ENCODE assay signal across 13 mouse cellular contexts in the genomic region with DNA sequence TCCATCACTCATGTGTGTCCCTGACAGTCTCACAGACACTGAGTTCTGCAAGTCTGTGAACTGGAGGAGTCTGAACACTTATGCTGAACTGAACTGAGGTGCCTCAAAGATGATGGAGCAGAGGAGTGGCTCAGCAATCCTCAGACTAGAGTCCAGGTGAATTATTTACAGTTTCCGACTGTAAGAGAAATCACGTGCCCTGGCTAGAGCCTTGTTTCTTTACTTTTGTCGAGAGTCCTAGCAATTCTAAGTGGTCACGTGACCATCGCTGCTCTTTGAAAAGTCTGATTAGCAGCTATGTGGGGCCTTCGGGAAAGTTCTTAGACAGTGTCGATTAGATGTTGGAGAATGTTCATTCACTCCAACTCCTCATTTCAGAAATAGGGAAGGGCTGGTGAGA. TPM values are rescaled to one million over a fixed set of nuclear protein-coding genes. Genes with fewer than 3 reads are reported as not detected.
DNase-seq lines count a peak whose midpoint lies in the region; ATAC-seq and TF ChIP-seq lines count a peak whose summit lies in the region.
"Had no signal": no experiment of that assay in that cellular context is flagged by ENCODE, and none has a peak within 500 bp of the region (broad histone marks: within the 10 kb centered on the region; RNA-seq: fewer than 3 reads in every experiment).

No protein-coding gene starts in this region.

- no peaks in the 10 kb centered on the region; the same call in 1 of the 2 replicates for H3K27me3 ChIP-seq in midbrain, embryonic 10.5 days (ENCODE audit: low read depth, poor library complexity, severe bottlenecking)
- no peaks in the 10 kb centered on the region for H3K27me3 ChIP-seq in midbrain, embryonic 13.5 days
- H3K27me3 ChIP-seq in kidney, postnatal 0 days (ENCODE audit: insufficient read depth, low read length), result no peaks in the 10 kb centered on the region
- H3K27me3 ChIP-seq in lung, embryonic 14.5 days (ENCODE audit: insufficient read depth, low read length), result no peaks in the 10 kb centered on the region
- H3K27me3 ChIP-seq in heart, adult 2 months (ENCODE audit: control insufficient read depth, insufficient read depth, low read length), result no peaks in the 10 kb centered on the region

- peaks cover under 1% of the 10 kb centered on the region; the same call in 1 of the 2 replicates for H3K36me3 ChIP-seq in midbrain, embryonic 10.5 days
- peaks cover 1% of the 10 kb centered on the region; the same call in 1 of the 2 replicates for H3K36me3 ChIP-seq in midbrain, embryonic 13.5 days
- no peaks in the 10 kb centered on the region for H3K36me3 ChIP-seq in kidney, postnatal 0 days (ENCODE audit: insufficient read depth, low read length)
- H3K36me3 ChIP-seq in lung, embryonic 14.5 days (ENCODE audit: insufficient read depth), result peaks cover 1% of the 10 kb centered on the region; the same call in 1 of the 2 replicates
- no peaks in the 10 kb centered on the region for H3K36me3 ChIP-seq in heart, adult 2 months (ENCODE audit: control insufficient read depth, insufficient read depth, low read length)

- ATAC-seq in midbrain, embryonic 13.5 days, result no peak
- ATAC-seq in kidney, postnatal 0 days (replicated peaks; ENCODE audit: low FRiP score, low read depth), result peak; percentile 23
- no peak for ATAC-seq in lung, embryonic 14.5 days (ENCODE audit: insufficient read depth)
- ATAC-seq in cerebellum, adult (ENCODE audit: insufficient number of reproducible peaks, low FRiP score, low TSS enrichment), result no peak

- no peak overlapping the region for H3K9ac ChIP-seq in midbrain, embryonic 13.5 days (replicated peaks)
- H3K9ac ChIP-seq in kidney, postnatal 0 days (ENCODE audit: low read depth, low read length), result no peak overlapping the region
- no peak overlapping the region for H3K9ac ChIP-seq in lung, embryonic 14.5 days
- no peak overlapping the region for H3K9ac ChIP-seq in heart, adult 2 months (ENCODE audit: low read depth, low read length)
- H3K9ac ChIP-seq: hindbrain, embryonic 12.5 days had no signal

- 77% methylated on average over 7 of the region's 7 CpGs for WGBS in midbrain, embryonic 10.5 days
- WGBS in midbrain, embryonic 13.5 days, result 68% methylated on average over 7 of the region's 7 CpGs
- 37% methylated on average over 7 of the region's 7 CpGs for WGBS in kidney, postnatal 0 days
- WGBS in lung, embryonic 14.5 days, result 39% methylated on average over 7 of the region's 7 CpGs
- 52% methylated on average over 7 of the region's 7 CpGs for WGBS in heart, adult 2 months

- H3K79me2 ChIP-seq in heart, adult 2 months (replicated peaks; ENCODE audit: control insufficient read depth, insufficient read depth, low read length), result no peaks in the 10 kb centered on the region

- H3K27ac ChIP-seq in midbrain, embryonic 10.5 days (replicated peaks), result peak overlapping the region; percentile 79
- H3K27ac ChIP-seq in midbrain, embryonic 13.5 days, result no peak overlapping the region
- H3K27ac ChIP-seq in kidney, postnatal 0 days, result peak overlapping the region; percentile 86
- H3K27ac ChIP-seq in lung, embryonic 14.5 days (ENCODE audit: low read depth), result peak overlapping the region; percentile 87
- no peak overlapping the region for H3K27ac ChIP-seq in heart, adult 2 months

- peaks cover 38% of the 10 kb centered on the region for H3K4me1 ChIP-seq in midbrain, embryonic 10.5 days
- H3K4me1 ChIP-seq in midbrain, embryonic 13.5 days (replicated peaks), result peaks cover 24% of the 10 kb centered on the region
- peaks cover 16% of the 10 kb centered on the region for H3K4me1 ChIP-seq in kidney, postnatal 0 days (replicated peaks; ENCODE audit: insufficient read depth, low read length)
- peaks cover 15% of the 10 kb centered on the region for H3K4me1 ChIP-seq in lung, embryonic 14.5 days (ENCODE audit: insufficient read depth)
- peaks cover 15% of the 10 kb centered on the region for H3K4me1 ChIP-seq in heart, adult 2 months (ENCODE audit: control insufficient read depth, insufficient read depth, low read length)

- no peak overlapping the region for H3K4me2 ChIP-seq in midbrain, embryonic 13.5 days (replicated peaks)
- no peak overlapping the region for H3K4me2 ChIP-seq in kidney, postnatal 0 days (ENCODE audit: low read length)
- H3K4me2 ChIP-seq in lung, embryonic 14.5 days, result 0 out of 2 replicates have a peak overlapping the region, but pooled peaks have one; percentile 18
- H3K4me2 ChIP-seq: hindbrain, embryonic 12.5 days had no signal

- H3K9me3 ChIP-seq in midbrain, embryonic 10.5 days (replicated peaks), result no peaks in the 10 kb centered on the region
- H3K9me3 ChIP-seq in midbrain, embryonic 13.5 days, result no peaks in the 10 kb centered on the region
- H3K9me3 ChIP-seq in kidney, postnatal 0 days (replicated peaks; ENCODE audit: low read length), result no peaks in the 10 kb centered on the region
- H3K9me3 ChIP-seq in lung, embryonic 14.5 days (ENCODE audit: low read depth, low read length), result no peaks in the 10 kb centered on the region
- H3K9me3 ChIP-seq: hindbrain, embryonic 12.5 days had no signal

- no peak for DNase-seq in midbrain, embryonic 10.5 days (ENCODE audit: low spot score)
- peak; percentile 72 for DNase-seq in kidney, postnatal 0 days (ENCODE audit: low spot score)
- peak; percentile 84 for DNase-seq in lung, embryonic 14.5 days
- DNase-seq in heart, adult 2 months, result no peak
- DNase-seq in gastrocnemius, postnatal 4 days (ENCODE audit: low spot score in 2 of 2), result no peak
- no peak for DNase-seq in heart, postnatal 10 days
- DNase-seq: cerebellum, adult 2 months; gastrocnemius, postnatal 10 days had no signal

- no peak for TF ChIP-seq POLR2A in heart, adult 2 months (IDR thresholded peaks at IDR 0.05; ENCODE audit: insufficient read depth, low read depth, low read length)

- H3K4me3 ChIP-seq in midbrain, embryonic 10.5 days, result no peak overlapping the region
- H3K4me3 ChIP-seq in midbrain, embryonic 13.5 days (replicated peaks), result no peak overlapping the region
- H3K4me3 ChIP-seq in kidney, postnatal 0 days (replicated peaks; ENCODE audit: low read depth, low read length), result no peak overlapping the region
- H3K4me3 ChIP-seq in lung, embryonic 14.5 days (ENCODE audit: low read depth, low read length), result no peak overlapping the region
- H3K4me3 ChIP-seq in heart, adult 2 months, result no peak overlapping the region
- H3K4me3 ChIP-seq: hindbrain, embryonic 12.5 days had no signal

- intact Hi-C loops in heart, adult 2 months (cut with DNase I), result loop anchor here (2.0 kb wide), 1 partner anchor 41 kb away; no protein-coding TSS in a partner anchor
- intact Hi-C loops in heart, postnatal 10 days (cut with DNase I), result loop anchor here (2.0 kb wide), 1 partner anchor 41 kb away; no protein-coding TSS in a partner anchor

- TF ChIP-seq EP300 in heart, adult 2 months (IDR thresholded peaks at IDR 0.05; ENCODE audit: insufficient read depth, low read depth, low read length), result no peak

- TF ChIP-seq CTCF in kidney, postnatal 0 days (IDR thresholded peaks at IDR 0.05; ENCODE audit: low read depth), result no peak
- no peak for TF ChIP-seq CTCF in lung, embryonic 14.5 days (IDR thresholded peaks at IDR 0.05; ENCODE audit: low read depth)
- TF ChIP-seq CTCF in heart, adult 2 months (IDR thresholded peaks at IDR 0.05), result no peak

RNA-seq across cellular contexts. Expression of a gene that starts 1.2 kb away (rescaled TPM):
- polyA plus RNA-seq in midbrain, embryonic 10.5 days (2016; fragmentation: Nextera tagmentation; extraction: Ambion mirVana), result 64.8 and 65.9 TPM in 2 replicates
- polyA plus RNA-seq in midbrain, embryonic 13.5 days (2015; fragmentation: Nextera tagmentation; extraction: Ambion mirVana), result 77.6 and 81.1 TPM in 2 replicates
- polyA plus RNA-seq in kidney, postnatal 0 days (2015; fragmentation: Nextera tagmentation; extraction: Ambion mirVana), result 83.0 and 83.1 TPM in 2 replicates
- polyA plus RNA-seq in lung, embryonic 14.5 days (2014; fragmentation: Nextera tagmentation; extraction: Ambion mirVana), result 65.6 and 68.7 TPM in 2 replicates
- total RNA-seq in heart, adult 2 months (2021), result 10 to 100 TPM; 21.1 to 26.4 TPM
- 52.0 and 55.0 TPM in 2 replicates for polyA plus RNA-seq in heart, adult 2 months (2012; rRNA removed)
- 10 to 100 TPM; 20.8 to 22.2 TPM for total RNA-seq in gastrocnemius, postnatal 4 days (2021)
- total RNA-seq in heart, postnatal 10 days (2021), result 10 to 100 TPM; 21.3 to 25.1 TPM

RNA-seq across cellular contexts. Expression of a gene that starts 2.8 kb away (rescaled TPM):
- 3.7 and 3.9 TPM in 2 replicates for polyA plus RNA-seq in midbrain, embryonic 10.5 days (2016; fragmentation: Nextera tagmentation; extraction: Ambion mirVana)
- 4.5 and 5.2 TPM in 2 replicates for polyA plus RNA-seq in midbrain, embryonic 13.5 days (2015; fragmentation: Nextera tagmentation; extraction: Ambion mirVana)
- polyA plus RNA-seq in kidney, postnatal 0 days (2015; fragmentation: Nextera tagmentation; extraction: Ambion mirVana), result 22.8 and 23.3 TPM in 2 replicates
- polyA plus RNA-seq in lung, embryonic 14.5 days (2014; fragmentation: Nextera tagmentation; extraction: Ambion mirVana), result 14.4 and 14.9 TPM in 2 replicates
- total RNA-seq in heart, adult 2 months (2021), result 1 to 10 TPM; 8.0 to 9.2 TPM
- polyA plus RNA-seq in heart, adult 2 months (2012; rRNA removed), result 7.8 and 17.2 TPM in 2 replicates
- 1 to 10 TPM in 1 of 2 experiments, under 1 TPM in 1; 0.96 to 1.9 TPM for total RNA-seq in gastrocnemius, postnatal 4 days (2021)
- total RNA-seq in heart, postnatal 10 days (2021), result 1 to 10 TPM; 5.5 to 7.4 TPM

RNA-seq across cellular contexts. Expression of a gene that starts 14.3 kb away (rescaled TPM):
- 16.1 and 17.4 TPM in 2 replicates for polyA plus RNA-seq in midbrain, embryonic 10.5 days (2016; fragmentation: Nextera tagmentation; extraction: Ambion mirVana)
- polyA plus RNA-seq in midbrain, embryonic 13.5 days (2015; fragmentation: Nextera tagmentation; extraction: Ambion mirVana), result 6.5 and 7.3 TPM in 2 replicates
- 183 and 227 TPM in 2 replicates for polyA plus RNA-seq in kidney, postnatal 0 days (2015; fragmentation: Nextera tagmentation; extraction: Ambion mirVana)
- polyA plus RNA-seq in lung, embryonic 14.5 days (2014; fragmentation: Nextera tagmentation; extraction: Ambion mirVana), result 101 and 103 TPM in 2 replicates
- total RNA-seq in heart, adult 2 months (2021), result 10 to 100 TPM; 20.2 to 26.0 TPM
- 14.7 and 15.5 TPM in 2 replicates for polyA plus RNA-seq in heart, adult 2 months (2012; rRNA removed)
- total RNA-seq in gastrocnemius, postnatal 4 days (2021), result 10 to 100 TPM; 58.1 to 60.1 TPM
- total RNA-seq in heart, postnatal 10 days (2021), result 10 to 100 TPM; 24.3 to 39.3 TPM

RNA-seq across cellular contexts. Expression of a gene that starts 15.6 kb away (rescaled TPM):
- polyA plus RNA-seq in midbrain, embryonic 10.5 days (2016; fragmentation: Nextera tagmentation; extraction: Ambion mirVana), result not detected in 2 replicates
- not detected in 2 replicates for polyA plus RNA-seq in midbrain, embryonic 13.5 days (2015; fragmentation: Nextera tagmentation; extraction: Ambion mirVana)
- not detected in 2 replicates for polyA plus RNA-seq in kidney, postnatal 0 days (2015; fragmentation: Nextera tagmentation; extraction: Ambion mirVana)
- polyA plus RNA-seq in lung, embryonic 14.5 days (2014; fragmentation: Nextera tagmentation; extraction: Ambion mirVana), result not detected in 2 replicates
- not detected for total RNA-seq in heart, adult 2 months (2021)
- polyA plus RNA-seq in heart, adult 2 months (2012; rRNA removed), result not detected in 2 replicates
- not detected for total RNA-seq in gastrocnemius, postnatal 4 days (2021)
- total RNA-seq in heart, postnatal 10 days (2021), result not detected
- total RNA-seq: gastrocnemius, postnatal 10 days; left cerebral cortex, postnatal 10 days; midbrain, postnatal 0 days had no signal
- polyA plus RNA-seq: cerebellum, adult 2 months; hindbrain, embryonic 12.5 days; midbrain, postnatal 0 days had no signal

RNA-seq across cellular contexts. Expression of a gene that starts 28.0 kb away (rescaled TPM):
- polyA plus RNA-seq in midbrain, embryonic 10.5 days (2016; fragmentation: Nextera tagmentation; extraction: Ambion mirVana), result 3.0 and 3.2 TPM in 2 replicates
- polyA plus RNA-seq in midbrain, embryonic 13.5 days (2015; fragmentation: Nextera tagmentation; extraction: Ambion mirVana), result 8.7 and 8.8 TPM in 2 replicates
- polyA plus RNA-seq in kidney, postnatal 0 days (2015; fragmentation: Nextera tagmentation; extraction: Ambion mirVana), result 22.5 and 23.3 TPM in 2 replicates
- 4.4 and 5.3 TPM in 2 replicates for polyA plus RNA-seq in lung, embryonic 14.5 days (2014; fragmentation: Nextera tagmentation; extraction: Ambion mirVana)
- total RNA-seq in heart, adult 2 months (2021), result 10 to 100 TPM in 1 of 2 experiments, 1 to 10 TPM in 1; 8.0 to 10.3 TPM
- 17.9 and 31.9 TPM in 2 replicates for polyA plus RNA-seq in heart, adult 2 months (2012; rRNA removed)
- total RNA-seq in gastrocnemius, postnatal 4 days (2021), result 10 to 100 TPM; 13.5 to 15.7 TPM
- 10 to 100 TPM; 17.1 to 18.9 TPM for total RNA-seq in heart, postnatal 10 days (2021)

Comparison
In these comparisons a context has a peak if more than half of its experiments do, and no peak if none do; other contexts are left out.
1. H3K27ac ChIP-seq: peak in midbrain, embryonic 10.5 days (single experiment), kidney, postnatal 0 days (single experiment) and lung, embryonic 14.5 days (single experiment); none in midbrain, embryonic 13.5 days (single experiment) and heart, adult 2 months (single experiment).
2. DNase-seq: peak in kidney, postnatal 0 days (single experiment) and lung, embryonic 14.5 days (single experiment); none in midbrain, embryonic 10.5 days (single experiment), heart, adult 2 months (0 of 2), gastrocnemius, postnatal 4 days (0 of 2) and heart, postnatal 10 days (0 of 2).